Mouse (Mus musculus): Measurements from ENCODE around the gene Ddx23. TPM values are rescaled to one million over a fixed set of nuclear protein-coding genes. Genes with fewer than 3 reads are reported as not detected.

Ddx23 gene
- polyA plus RNA-seq, 1 experiment from 2014 or later, result 23.1 TPM

GRCm38 (mm10) chr15:98628589-98629254 is 34.0 kb downstream of the Ddx23 start:
- Histone ChIP-seq H3K9me3 (replicated peaks) (no peaks in the 10 kb centered on the region), H3K4me3 (replicated peaks) (peak overlapping the region; percentile 16), H3K9ac (no peak overlapping the region), H3K27ac (peak overlapping the region; percentile 19; the same call in 1 of the 2 replicates), H3K36me3 (no peaks in the 10 kb centered on the region), H3K4me2 (peak overlapping the region; percentile 51), H3K27me3 (peaks cover 38% of the 10 kb centered on the region), H3K4me1 (peaks cover 72% of the 10 kb centered on the region)
- 4% methylated on average over 20 of the region's 20 CpGs for WGBS
- ATAC-seq (replicated peaks; ENCODE audit: low FRiP score), result no peak; the same call in 1 of the 2 replicates

GRCm38 (mm10) chr15:98626487-98627212 is 36.0 kb downstream of the Ddx23 start:
- ATAC-seq (replicated peaks; ENCODE audit: low FRiP score), result no peak
- H3K27me3 ChIP-seq, result peaks cover 28% of the 10 kb centered on the region
- 54% methylated on average over 7 of the region's 7 CpGs for WGBS
- H3K4me1 ChIP-seq, result peaks cover 61% of the 10 kb centered on the region
- H3K4me3 ChIP-seq (replicated peaks), result no peak overlapping the region
- H3K9ac ChIP-seq, result no peak overlapping the region
- peak overlapping the region; percentile 25 for H3K27ac ChIP-seq
- no peaks in the 10 kb centered on the region for H3K9me3 ChIP-seq (replicated peaks)
- H3K36me3 ChIP-seq, result no peaks in the 10 kb centered on the region
- 0 out of 2 replicates have a peak overlapping the region, but pooled peaks have one; percentile 12 for H3K4me2 ChIP-seq

GRCm38 (mm10) chr15:98626078-98626477 is 36.6 kb downstream of the Ddx23 start:
- Histone ChIP-seq H3K27me3 (peaks cover 22% of the 10 kb centered on the region), H3K4me3 (replicated peaks) (no peak overlapping the region), H3K36me3 (no peaks in the 10 kb centered on the region), H3K9me3 (replicated peaks) (no peaks in the 10 kb centered on the region), H3K4me1 (peaks cover 55% of the 10 kb centered on the region), H3K27ac (peak overlapping the region; percentile 25), H3K9ac (no peak overlapping the region), H3K4me2 (0 out of 2 replicates have a peak overlapping the region, but pooled peaks have one; percentile 12)
- no peak for ATAC-seq (replicated peaks; ENCODE audit: low FRiP score)
- WGBS, result 4% methylated on average over 8 of the region's 8 CpGs

DNA sequence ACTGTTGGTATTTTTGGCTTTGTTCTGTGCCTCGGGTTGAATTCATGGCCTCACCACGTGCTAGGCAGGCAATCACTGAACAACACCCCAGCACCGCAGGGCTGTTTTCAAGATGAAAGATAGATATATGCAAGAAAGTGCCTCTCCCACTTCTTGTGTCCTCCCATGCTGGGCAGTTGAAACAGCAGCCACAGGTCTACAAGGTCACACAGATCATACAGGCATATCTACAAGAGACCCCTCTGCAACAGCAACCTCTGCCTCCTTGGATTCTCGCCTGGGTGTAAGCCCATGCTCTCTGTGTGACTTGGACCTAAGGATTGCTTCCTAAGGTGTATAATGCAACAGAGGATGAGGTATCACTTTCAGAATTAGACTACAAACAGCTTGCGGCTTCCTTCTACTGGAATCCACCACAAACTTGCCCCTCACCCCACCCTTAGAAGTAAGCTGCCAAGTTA is 39.3 kb downstream of the Ddx23 start:
- no peak for ATAC-seq (replicated peaks; ENCODE audit: low FRiP score)
- H3K27me3 ChIP-seq, result peaks cover 9% of the 10 kb centered on the region; the same call in 1 of the 2 replicates
- no peak overlapping the region for H3K9ac ChIP-seq
- H3K27ac ChIP-seq, result no peak overlapping the region
- H3K9me3 ChIP-seq (replicated peaks), result no peaks in the 10 kb centered on the region
- H3K4me1 ChIP-seq, result peaks cover 30% of the 10 kb centered on the region
- no peak overlapping the region for H3K4me3 ChIP-seq (replicated peaks)
- 49% methylated on average over 5 of the region's 5 CpGs for WGBS
- H3K36me3 ChIP-seq, result no peaks in the 10 kb centered on the region
- H3K4me2 ChIP-seq, result no peak overlapping the region

DNA sequence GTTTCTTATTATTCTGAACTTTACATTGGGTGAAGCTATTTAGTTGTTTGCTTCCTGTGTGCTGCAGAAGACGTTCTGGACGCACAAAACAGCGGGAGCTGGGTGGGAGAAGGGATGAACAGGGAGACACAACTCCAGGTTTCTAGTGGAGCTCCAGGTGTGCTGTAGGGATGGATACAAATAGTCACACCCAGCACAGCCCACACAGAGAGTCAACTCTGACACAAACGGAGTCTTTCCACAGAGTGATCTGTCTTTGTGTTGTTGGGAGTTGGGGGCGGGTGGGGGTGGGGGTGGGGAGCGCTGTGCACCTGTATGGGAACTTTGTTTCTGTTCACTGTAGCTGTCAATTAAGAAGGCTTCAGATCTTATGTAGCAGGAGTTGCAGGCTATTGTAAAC is 40.0 kb downstream of the Ddx23 start:
- Histone ChIP-seq H3K4me2 (no peak overlapping the region), H3K4me1 (peaks cover 24% of the 10 kb centered on the region), H3K36me3 (no peaks in the 10 kb centered on the region), H3K27me3 (peaks cover 8% of the 10 kb centered on the region; the same call in 1 of the 2 replicates), H3K27ac (no peak overlapping the region), H3K4me3 (replicated peaks) (no peak overlapping the region), H3K9me3 (replicated peaks) (no peaks in the 10 kb centered on the region), H3K9ac (no peak overlapping the region)
- 32% methylated on average over 6 of the region's 6 CpGs for WGBS
- no peak for ATAC-seq (replicated peaks; ENCODE audit: low FRiP score)

DNA sequence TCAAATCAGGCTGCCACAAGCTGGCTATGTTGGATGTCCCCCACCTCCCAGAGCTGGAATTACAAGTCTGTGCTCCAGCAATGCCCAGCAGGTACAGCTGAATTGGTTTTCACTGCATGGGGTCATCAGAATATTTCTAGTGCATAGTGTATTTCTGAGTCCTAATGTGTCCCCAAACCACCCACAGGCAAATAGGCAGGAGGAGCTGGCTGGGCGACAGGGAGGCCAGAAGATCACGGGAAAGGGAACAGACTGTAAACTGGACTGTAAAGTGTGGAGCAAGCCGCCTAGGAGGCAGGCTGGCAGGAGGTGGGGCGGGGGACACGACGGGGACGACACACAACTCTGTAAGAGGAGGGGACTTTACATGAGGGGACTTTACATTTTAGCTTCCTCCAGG is 40.5 kb downstream of the Ddx23 start:
- ATAC-seq (replicated peaks; ENCODE audit: low FRiP score), result no peak
- Histone ChIP-seq H3K27ac (no peak overlapping the region), H3K4me1 (peaks cover 27% of the 10 kb centered on the region), H3K9ac (no peak overlapping the region), H3K4me3 (replicated peaks) (no peak overlapping the region), H3K9me3 (replicated peaks) (no peaks in the 10 kb centered on the region), H3K27me3 (peaks cover 8% of the 10 kb centered on the region; the same call in 1 of the 2 replicates), H3K4me2 (no peak overlapping the region), H3K36me3 (no peaks in the 10 kb centered on the region)
- WGBS, result 7% methylated on average over 7 of the region's 7 CpGs

GRCm38 (mm10) chr15:98617176-98617537 is 45.5 kb downstream of the Ddx23 start:
- peak; percentile 52; the same call in 1 of the 2 replicates for ATAC-seq (replicated peaks; ENCODE audit: low FRiP score)
- WGBS, result 1% methylated on average over 12 of the region's 12 CpGs
- H3K4me1 ChIP-seq, result peaks cover 14% of the 10 kb centered on the region
- no peak overlapping the region; the same call in 1 of the 2 replicates for H3K4me3 ChIP-seq (replicated peaks)
- H3K27me3 ChIP-seq, result peaks cover 6% of the 10 kb centered on the region; the same call in 1 of the 2 replicates
- peak overlapping the region; percentile 45 for H3K4me2 ChIP-seq
- no peak overlapping the region for H3K27ac ChIP-seq
- H3K9me3 ChIP-seq (replicated peaks), result no peaks in the 10 kb centered on the region
- no peaks in the 10 kb centered on the region for H3K36me3 ChIP-seq
- 0 out of 2 replicates have a peak overlapping the region, but pooled peaks have one; percentile 12 for H3K9ac ChIP-seq

GRCm38 (mm10) chr15:98616362-98617175 is 46.1 kb downstream of the Ddx23 start:
- H3K4me1 ChIP-seq, result peaks cover 12% of the 10 kb centered on the region
- no peaks in the 10 kb centered on the region for H3K9me3 ChIP-seq (replicated peaks)
- no peak overlapping the region; the same call in 1 of the 2 replicates for H3K4me3 ChIP-seq (replicated peaks)
- ATAC-seq (replicated peaks; ENCODE audit: low FRiP score), result peak; percentile 27; the same call in 1 of the 2 replicates
- peaks cover 4% of the 10 kb centered on the region; the same call in 1 of the 2 replicates for H3K27me3 ChIP-seq
- peak overlapping the region; percentile 45 for H3K4me2 ChIP-seq
- H3K9ac ChIP-seq, result 0 out of 2 replicates have a peak overlapping the region, but pooled peaks have one; percentile 12
- WGBS, result 35% methylated on average over 20 of the region's 20 CpGs
- no peaks in the 10 kb centered on the region for H3K36me3 ChIP-seq
- H3K27ac ChIP-seq, result no peak overlapping the region

GRCm38 (mm10) chr15:98615751-98616150 is 46.9 kb downstream of the Ddx23 start:
- H3K4me2 ChIP-seq, result no peak overlapping the region
- no peak overlapping the region for H3K4me3 ChIP-seq (replicated peaks)
- H3K9me3 ChIP-seq (replicated peaks), result no peaks in the 10 kb centered on the region
- H3K27ac ChIP-seq, result no peak overlapping the region
- H3K9ac ChIP-seq, result no peak overlapping the region
- H3K4me1 ChIP-seq, result peaks cover 14% of the 10 kb centered on the region
- no peak for ATAC-seq (replicated peaks; ENCODE audit: low FRiP score)
- H3K36me3 ChIP-seq, result no peaks in the 10 kb centered on the region
- WGBS, result 76% methylated on average over 6 of the region's 6 CpGs
- peaks cover 4% of the 10 kb centered on the region; the same call in 1 of the 2 replicates for H3K27me3 ChIP-seq

DNA sequence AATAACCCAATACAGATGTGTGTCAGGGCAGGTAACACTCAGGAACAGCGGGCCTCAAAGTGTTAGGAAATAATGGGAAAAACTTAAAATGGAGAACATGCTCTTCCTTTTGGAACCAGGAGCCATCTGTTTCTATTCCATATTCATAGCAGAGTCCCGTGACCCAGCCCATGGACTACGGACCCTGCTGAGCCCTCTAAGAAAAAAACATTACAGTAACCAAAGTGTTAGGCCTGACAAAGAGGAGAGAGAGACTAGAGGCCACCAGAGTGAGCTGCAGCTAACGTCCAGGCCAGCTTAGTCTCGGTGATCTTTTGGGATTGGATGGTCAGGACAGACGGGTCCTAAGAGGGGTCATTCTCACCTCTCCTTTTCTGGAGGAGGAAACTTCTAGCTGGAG is 47.7 kb downstream of the Ddx23 start:
- Histone ChIP-seq H3K9ac (no peak overlapping the region), H3K4me1 (peaks cover 22% of the 10 kb centered on the region), H3K9me3 (replicated peaks) (no peaks in the 10 kb centered on the region), H3K36me3 (no peaks in the 10 kb centered on the region), H3K4me2 (no peak overlapping the region), H3K27ac (no peak overlapping the region), H3K4me3 (replicated peaks) (no peak overlapping the region), H3K27me3 (peaks cover 4% of the 10 kb centered on the region; the same call in 1 of the 2 replicates)
- WGBS, result 55% methylated on average over 6 of the region's 6 CpGs
- no peak for ATAC-seq (replicated peaks; ENCODE audit: low FRiP score)

DNA sequence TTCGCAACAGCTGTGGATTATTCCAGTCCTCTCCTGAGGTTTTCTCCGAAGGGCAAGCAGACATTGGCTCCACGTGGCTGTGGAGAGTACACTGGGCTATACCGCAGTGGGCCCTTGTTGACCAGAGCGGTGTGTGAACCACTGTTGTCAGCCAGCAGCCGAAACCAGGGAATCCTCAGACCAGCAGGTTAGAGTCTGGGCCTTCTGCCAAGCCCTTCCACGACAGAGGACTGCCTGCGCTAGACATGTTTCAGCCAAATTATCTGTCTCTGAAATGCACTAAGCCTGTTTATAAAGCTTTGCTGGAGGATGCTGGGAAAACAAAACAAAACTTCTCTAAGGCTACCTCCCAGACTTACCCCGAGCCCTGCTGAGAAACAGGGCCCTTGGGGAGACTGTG is 48.1 kb downstream of the Ddx23 start:
- Histone ChIP-seq H3K4me2 (no peak overlapping the region), H3K9ac (no peak overlapping the region), H3K4me1 (peaks cover 24% of the 10 kb centered on the region), H3K27ac (no peak overlapping the region), H3K4me3 (replicated peaks) (no peak overlapping the region), H3K36me3 (no peaks in the 10 kb centered on the region), H3K27me3 (peaks cover 4% of the 10 kb centered on the region; the same call in 1 of the 2 replicates), H3K9me3 (replicated peaks) (no peaks in the 10 kb centered on the region)
- WGBS, result 67% methylated on average over 9 of the region's 9 CpGs
- ATAC-seq (replicated peaks; ENCODE audit: low FRiP score), result no peak

Data from kidney, embryonic 15.5 days (tissue).